Mouse (Mus musculus): ENCODE data around the gene Dlg1. TPM values are rescaled to one million over a fixed set of nuclear protein-coding genes. Genes with fewer than 3 reads are reported as not detected.
"Not testable (repeated sequence)": the region's sequence is repeated elsewhere in the genome, so short reads cannot be mapped to it uniquely, and the experiment has no call there.

The Dlg1 gene
- polyA plus RNA-seq, 1 experiment, result 109 TPM

GRCm38 (mm10) chr16:31705904-31706303, 42.7 kb downstream of the Dlg1 start:
- H3K4me3 ChIP-seq (ENCODE audit: insufficient read depth, low read length), result no peak overlapping the region
- TF ChIP-seq CTCF (IDR thresholded peaks at IDR 0.05; ENCODE audit: extremely low read depth, insufficient read depth, low read length) (no peak), POLR2A (IDR thresholded peaks at IDR 0.05; ENCODE audit: extremely low read depth, insufficient read depth, low read length) (no peak)
- H3K27ac ChIP-seq (ENCODE audit: insufficient read depth, low read length), result no peak overlapping the region
- H3K4me1 ChIP-seq (ENCODE audit: control insufficient read depth, insufficient read depth, low read length), result no peaks in the 10 kb centered on the region; the same call in 1 of the 2 replicates

GRCm38 (mm10) chr16:31707326-31707725, 44.1 kb downstream of the Dlg1 start:
- TF ChIP-seq POLR2A (IDR thresholded peaks at IDR 0.05; ENCODE audit: extremely low read depth, insufficient read depth, low read length), result no peak
- no peak for TF ChIP-seq CTCF (IDR thresholded peaks at IDR 0.05; ENCODE audit: extremely low read depth, insufficient read depth, low read length)
- Histone ChIP-seq H3K27ac (ENCODE audit: insufficient read depth, low read length) (no peak overlapping the region), H3K4me3 (ENCODE audit: insufficient read depth, low read length) (no peak overlapping the region), H3K4me1 (ENCODE audit: control insufficient read depth, insufficient read depth, low read length) (no peaks in the 10 kb centered on the region; the same call in 1 of the 2 replicates)

GRCm38 (mm10) chr16:31722991-31723390, 59.7 kb downstream of the Dlg1 start:
- Histone ChIP-seq H3K4me3 (ENCODE audit: insufficient read depth, low read length) (no peak overlapping the region), H3K4me1 (ENCODE audit: control insufficient read depth, insufficient read depth, low read length) (no peaks in the 10 kb centered on the region), H3K27ac (ENCODE audit: insufficient read depth, low read length) (no peak overlapping the region)
- TF ChIP-seq POLR2A (IDR thresholded peaks at IDR 0.05; ENCODE audit: extremely low read depth, insufficient read depth, low read length), result no peak
- TF ChIP-seq CTCF (IDR thresholded peaks at IDR 0.05; ENCODE audit: extremely low read depth, insufficient read depth, low read length), result no peak

- Histone ChIP-seq H3K27ac (ENCODE audit: insufficient read depth, low read length) (no peak overlapping the region), H3K4me1 (ENCODE audit: control insufficient read depth, insufficient read depth, low read length) (no peaks in the 10 kb centered on the region), H3K4me3 (ENCODE audit: insufficient read depth, low read length) (no peak overlapping the region)
- TF ChIP-seq POLR2A (IDR thresholded peaks at IDR 0.05; ENCODE audit: extremely low read depth, insufficient read depth, low read length) (no peak), CTCF (IDR thresholded peaks at IDR 0.05; ENCODE audit: extremely low read depth, insufficient read depth, low read length) (peak; percentile 35; the same call in 1 of the 2 replicates)
These were observed 60.9 kb downstream of the Dlg1 start for GRCm38 (mm10) chr16:31724121-31724520.

GRCm38 (mm10) chr16:31724818-31725217, 61.6 kb downstream of the Dlg1 start:
- Histone ChIP-seq H3K4me1 (ENCODE audit: control insufficient read depth, insufficient read depth, low read length) (no peaks in the 10 kb centered on the region), H3K27ac (ENCODE audit: insufficient read depth, low read length) (no peak overlapping the region), H3K4me3 (ENCODE audit: insufficient read depth, low read length) (no peak overlapping the region)
- TF ChIP-seq CTCF (IDR thresholded peaks at IDR 0.05; ENCODE audit: extremely low read depth, insufficient read depth, low read length) (no peak), POLR2A (IDR thresholded peaks at IDR 0.05; ENCODE audit: extremely low read depth, insufficient read depth, low read length) (no peak)

GRCm38 (mm10) chr16:31730971-31731370, 67.7 kb downstream of the Dlg1 start:
- H3K4me1 ChIP-seq (ENCODE audit: control insufficient read depth, insufficient read depth, low read length); H3K4me3 ChIP-seq (ENCODE audit: insufficient read depth, low read length); H3K27ac ChIP-seq (ENCODE audit: insufficient read depth, low read length): not testable (repeated sequence)

- H3K4me3 ChIP-seq (ENCODE audit: insufficient read depth, low read length), result no peak overlapping the region
- H3K4me1 ChIP-seq (ENCODE audit: control insufficient read depth, insufficient read depth, low read length), result 0 out of 2 replicates have a peak, but pooled peaks cover 1% of the 10 kb centered on the region
- TF ChIP-seq POLR2A (IDR thresholded peaks at IDR 0.05; ENCODE audit: extremely low read depth, insufficient read depth, low read length), result no peak
- no peak for TF ChIP-seq CTCF (IDR thresholded peaks at IDR 0.05; ENCODE audit: extremely low read depth, insufficient read depth, low read length)
- H3K27ac ChIP-seq (ENCODE audit: insufficient read depth, low read length), result no peak overlapping the region
These were observed 73.8 kb downstream of the Dlg1 start for GRCm38 (mm10) chr16:31737081-31737480.

- Histone ChIP-seq H3K4me1 (ENCODE audit: control insufficient read depth, insufficient read depth, low read length) (0 out of 2 replicates have a peak, but pooled peaks cover 1% of the 10 kb centered on the region), H3K27ac (ENCODE audit: insufficient read depth, low read length) (no peak overlapping the region), H3K4me3 (ENCODE audit: insufficient read depth, low read length) (no peak overlapping the region)
- TF ChIP-seq CTCF (IDR thresholded peaks at IDR 0.05; ENCODE audit: extremely low read depth, insufficient read depth, low read length), result no peak
- no peak for TF ChIP-seq POLR2A (IDR thresholded peaks at IDR 0.05; ENCODE audit: extremely low read depth, insufficient read depth, low read length)
These were observed 74.5 kb downstream of the Dlg1 start for GRCm38 (mm10) chr16:31737761-31738160.

GRCm38 (mm10) chr16:31740271-31740670, 77.0 kb downstream of the Dlg1 start:
- 0 out of 2 replicates have a peak, but pooled peaks cover 1% of the 10 kb centered on the region for H3K4me1 ChIP-seq (ENCODE audit: control insufficient read depth, insufficient read depth, low read length)
- no peak overlapping the region for H3K4me3 ChIP-seq (ENCODE audit: insufficient read depth, low read length)
- H3K27ac ChIP-seq (ENCODE audit: insufficient read depth, low read length), result no peak overlapping the region
- no peak for TF ChIP-seq CTCF (IDR thresholded peaks at IDR 0.05; ENCODE audit: extremely low read depth, insufficient read depth, low read length)
- no peak for TF ChIP-seq POLR2A (IDR thresholded peaks at IDR 0.05; ENCODE audit: extremely low read depth, insufficient read depth, low read length)

- 0 out of 2 replicates have a peak, but pooled peaks cover 1% of the 10 kb centered on the region for H3K4me1 ChIP-seq (ENCODE audit: control insufficient read depth, insufficient read depth, low read length)
- no peak overlapping the region for H3K27ac ChIP-seq (ENCODE audit: insufficient read depth, low read length)
- no peak for TF ChIP-seq POLR2A (IDR thresholded peaks at IDR 0.05; ENCODE audit: extremely low read depth, insufficient read depth, low read length)
- no peak for TF ChIP-seq CTCF (IDR thresholded peaks at IDR 0.05; ENCODE audit: extremely low read depth, insufficient read depth, low read length)
- H3K4me3 ChIP-seq (ENCODE audit: insufficient read depth, low read length), result no peak overlapping the region
These were observed 77.5 kb downstream of the Dlg1 start for GRCm38 (mm10) chr16:31740704-31741103.
